Mouse (Mus musculus) large intestine, adult 2 months (tissue): ENCODE measurements around the gene Tnfrsf11a. TPM values are rescaled to one million over a fixed set of nuclear protein-coding genes. Genes with fewer than 3 reads are reported as not detected.
A peak's percentile ranks its signal among the peaks of the same experiment; 100 is the strongest.
"Not testable (repeated sequence)": the region's sequence is repeated elsewhere in the genome, so short reads cannot be mapped to it uniquely, and the experiment has no call there.

Experiments used
- DNase-seq: peaks from one replicate; pipeline ENCODE4 v3.0.0-alpha.2; 2012; ENCODE audit warnings: low read depth, low spot score
- WGBS: fragments of 180-500 bp; shearing (Covaris S2); methylation state at CpG from one replicate; pipeline ENCODE4 v1.1.7; 2018; 5-methylcytosine and 5-hydroxymethylcytosine counted together
- polyA plus RNA-seq: library from polyadenylated mRNA; depleted of rRNA; stranded (reverse); fragments of >200 nt; gene quantifications from 2 replicates; pipeline ENCODE4 v1.2.3, GENCODE M21; 2012

Gene Tnfrsf11a
- polyA plus RNA-seq, 1 experiment: 23.4 TPM

GRCm38 (mm10) chr1:105784257-105785016 is 3.9 kb downstream of the Tnfrsf11a start:
- 22% methylated on average over 5 of the region's 5 CpGs for WGBS
- DNase-seq: no peak

GRCm38 (mm10) chr1:105785146-105785545 is 4.6 kb downstream of the Tnfrsf11a start:
- 20% methylated on average over 4 of the region's 4 CpGs for WGBS
- no peak for DNase-seq

GRCm38 (mm10) chr1:105786731-105787357 is 6.3 kb downstream of the Tnfrsf11a start:
- 21% methylated on average over 6 of the region's 6 CpGs for WGBS
- DNase-seq: no peak

- DNase-seq: no peak
- 46% methylated on average over 3 of the region's 3 CpGs for WGBS
These were observed 9.6 kb downstream of the Tnfrsf11a start for GRCm38 (mm10) chr1:105790103-105790502.

GRCm38 (mm10) chr1:105794670-105795069 is 14.2 kb downstream of the Tnfrsf11a start:
- WGBS: 48% methylated on average over 6 of the region's 6 CpGs
- DNase-seq: no peak

GRCm38 (mm10) chr1:105795705-105796104 is 15.2 kb downstream of the Tnfrsf11a start:
- 88% methylated on average over 4 of the region's 4 CpGs for WGBS

GRCm38 (mm10) chr1:105800570-105800969 is 20.1 kb downstream of the Tnfrsf11a start:
- WGBS: 70% methylated on average over 6 of the region's 6 CpGs

More at GRCm38 (mm10) chr1:105795705-105796104, 15.2 kb downstream of the Tnfrsf11a start:
- DNase-seq: no peak

GRCm38 (mm10) chr1:105801252-105801651 is 20.7 kb downstream of the Tnfrsf11a start:
- DNase-seq: no peak

More at GRCm38 (mm10) chr1:105800570-105800969, 20.1 kb downstream of the Tnfrsf11a start:
- no peak for DNase-seq

- DNase-seq: no peak
- WGBS: 61% methylated on average over 6 of the region's 6 CpGs
These were observed 22.4 kb downstream of the Tnfrsf11a start for GRCm38 (mm10) chr1:105802941-105803340.

- 70% methylated on average over 3 of the region's 3 CpGs for WGBS
These were observed 23.8 kb downstream of the Tnfrsf11a start for GRCm38 (mm10) chr1:105804285-105804684.

GRCm38 (mm10) chr1:105805565-105805964 is 25.0 kb downstream of the Tnfrsf11a start:
- 57% methylated on average over 4 of the region's 4 CpGs for WGBS
- DNase-seq: no peak

More at GRCm38 (mm10) chr1:105804285-105804684, 23.8 kb downstream of the Tnfrsf11a start:
- no peak for DNase-seq

- 86% methylated on average over 10 of the region's 10 CpGs for WGBS
- no peak for DNase-seq
These were observed 26.7 kb downstream of the Tnfrsf11a start for GRCm38 (mm10) chr1:105807028-105807722.

GRCm38 (mm10) chr1:105812027-105812426 is 31.5 kb downstream of the Tnfrsf11a start:
- not testable (repeated sequence) for DNase-seq

GRCm38 (mm10) chr1:105812960-105813708 is 32.6 kb downstream of the Tnfrsf11a start:
- 46% methylated on average over 20 of the region's 20 CpGs for WGBS
- DNase-seq: peak; percentile 44

- 49% methylated on average over 11 of the region's 11 CpGs for WGBS
- DNase-seq: no peak
These were observed 33.2 kb downstream of the Tnfrsf11a start for GRCm38 (mm10) chr1:105813709-105814061.

GRCm38 (mm10) chr1:105814402-105815270 is 34.1 kb downstream of the Tnfrsf11a start:
- DNase-seq: peak; percentile 54
- 68% methylated on average over 14 of the region's 14 CpGs for WGBS

- WGBS: 95% methylated on average over 2 of the region's 2 CpGs
These were observed 34.8 kb downstream of the Tnfrsf11a start for GRCm38 (mm10) chr1:105815310-105815709.

GRCm38 (mm10) chr1:105815736-105816135 is 35.2 kb downstream of the Tnfrsf11a start:
- DNase-seq: no peak
- WGBS: 87% methylated on average over 3 of the region's 3 CpGs

More at GRCm38 (mm10) chr1:105815310-105815709, 34.8 kb downstream of the Tnfrsf11a start:
- DNase-seq: no peak

GRCm38 (mm10) chr1:105819031-105819430 is 38.5 kb downstream of the Tnfrsf11a start:
- 56% methylated on average over 6 of the region's 6 CpGs for WGBS
- no peak for DNase-seq
